Mouse (Mus musculus) limb, embryonic 12.5 days (tissue): ENCODE measurements around the gene Nsun4. TPM values are rescaled to one million over a fixed set of nuclear protein-coding genes. Genes with fewer than 3 reads are reported as not detected.

Experiments
- ATAC-seq: fragments of 200-750 bp; cut with Nextera tagmentation; 2 replicates; pipeline ENCODE4 v1.8.0; 2017; ENCODE audit warnings: low read depth, moderate TSS enrichment; ENCODE audit not compliant: insufficient number of reproducible peaks, insufficient read depth, low FRiP score, low TSS enrichment
- H3K27ac ChIP-seq: fragments of 300-500 bp; sonication (generic); 2 replicates; pipeline ENCODE4 v1.5.1; 2016; ENCODE audit warnings: mild to moderate bottlenecking, moderate library complexity
- H3K27me3 ChIP-seq: fragments of 300-500 bp; sonication (generic); 2 replicates; pipeline ENCODE4 v1.6.1; 2016; ENCODE audit warnings: mild to moderate bottlenecking, moderate library complexity
- H3K36me3 ChIP-seq: fragments of 300-500 bp; sonication (generic); 2 replicates; pipeline ENCODE4 v1.6.1; 2016; ENCODE audit warnings: mild to moderate bottlenecking, moderate library complexity
- H3K4me1 ChIP-seq: fragments of 300-500 bp; sonication (generic); replicated peaks from 2 replicates; pipeline ENCODE4 v1.6.1; 2016
- H3K4me2 ChIP-seq: fragments of 300-500 bp; sonication (generic); 2 replicates; pipeline ENCODE4 v1.6.1; 2016; ENCODE audit warnings: mild to moderate bottlenecking, moderate library complexity
- H3K4me3 ChIP-seq: fragments of 300-500 bp; sonication (generic); replicated peaks from 2 replicates; pipeline ENCODE4 v1.5.1; 2016; ENCODE audit warnings: mild to moderate bottlenecking
- H3K9ac ChIP-seq: fragments of 300-500 bp; sonication (generic); replicated peaks from 2 replicates; pipeline ENCODE4 v1.6.1; 2016; ENCODE audit warnings: mild to moderate bottlenecking, moderate library complexity
- H3K9me3 ChIP-seq: fragments of 300-500 bp; sonication (generic); 2 replicates; pipeline ENCODE4 v1.6.1; 2016; ENCODE audit warnings: mild to moderate bottlenecking, moderate library complexity
- whole genome bisulfite sequencing: fragments of 180-500 bp; shearing (Covaris S2); methylation state at CpG from one replicate; pipeline ENCODE4 v1.1.7; 2016; 5-methylcytosine and 5-hydroxymethylcytosine counted together
- polyA plus RNA-seq: library from polyadenylated mRNA; unstranded; fragments of >200 nt; fragmentation: Nextera tagmentation; extraction: Ambion mirVana; gene quantifications from 2 replicates; pipeline ENCODE4 v1.2.1, GENCODE M21; 2016

The Nsun4 gene
- polyA plus RNA-seq, 1 experiment from 2014 or later = 18.4 TPM

GRCm38 (mm10) chr4:116074145-116074675 is 20.5 kb upstream of the Nsun4 start:
- peak overlapping the region; percentile 90 for H3K4me2 ChIP-seq
- H3K27ac ChIP-seq = peak overlapping the region; percentile 99; the same call in 1 of the 2 replicates
- peaks cover 26% of the 10 kb centered on the region for H3K4me1 ChIP-seq
- 1% methylated on average over 8 of the region's 8 CpGs for WGBS
- H3K27me3 ChIP-seq = no peaks in the 10 kb centered on the region
- peak overlapping the region; percentile 98 for H3K4me3 ChIP-seq
- ATAC-seq = no peak
- no peaks in the 10 kb centered on the region for H3K9me3 ChIP-seq
- peak overlapping the region; percentile 99 for H3K9ac ChIP-seq
- peaks cover 15% of the 10 kb centered on the region for H3K36me3 ChIP-seq

GRCm38 (mm10) chr4:116073146-116073545 is 19.5 kb upstream of the Nsun4 start:
- Histone ChIP-seq H3K27ac (no peak overlapping the region), H3K4me1 (peaks cover 26% of the 10 kb centered on the region), H3K9me3 (no peaks in the 10 kb centered on the region), H3K9ac (no peak overlapping the region), H3K36me3 (peaks cover 20% of the 10 kb centered on the region), H3K27me3 (no peaks in the 10 kb centered on the region), H3K4me3 (no peak overlapping the region), H3K4me2 (peak overlapping the region; percentile 90; the same call in 1 of the 2 replicates)
- no peak for ATAC-seq
- 60% methylated on average over 4 of the region's 4 CpGs for WGBS

- Histone ChIP-seq H3K27me3 (no peaks in the 10 kb centered on the region), H3K36me3 (peaks cover 49% of the 10 kb centered on the region), H3K9me3 (no peaks in the 10 kb centered on the region), H3K4me3 (no peak overlapping the region), H3K27ac (no peak overlapping the region), H3K9ac (no peak overlapping the region), H3K4me2 (no peak overlapping the region), H3K4me1 (peaks cover 14% of the 10 kb centered on the region)
- 79% methylated on average over 6 of the region's 6 CpGs for WGBS
- ATAC-seq = no peak
Observed at GRCm38 (mm10) chr4:116070116-116070515, 16.4 kb upstream of the Nsun4 start.

- no peaks in the 10 kb centered on the region for H3K9me3 ChIP-seq
- H3K9ac ChIP-seq = no peak overlapping the region
- no peak for ATAC-seq
- WGBS = 60% methylated on average over 1 of the region's 1 CpGs
- H3K4me2 ChIP-seq = no peak overlapping the region
- H3K27me3 ChIP-seq = no peaks in the 10 kb centered on the region
- H3K36me3 ChIP-seq = peaks cover 41% of the 10 kb centered on the region
- no peak overlapping the region for H3K4me3 ChIP-seq
- H3K27ac ChIP-seq = no peak overlapping the region
- no peaks in the 10 kb centered on the region for H3K4me1 ChIP-seq
Observed at GRCm38 (mm10) chr4:116063855-116064254, 10.2 kb upstream of the Nsun4 start.

- Histone ChIP-seq H3K4me3 (no peak overlapping the region), H3K9me3 (no peaks in the 10 kb centered on the region), H3K27ac (no peak overlapping the region), H3K27me3 (no peaks in the 10 kb centered on the region), H3K4me1 (0 out of 2 replicates have a peak, but pooled peaks cover 3% of the 10 kb centered on the region), H3K4me2 (no peak overlapping the region), H3K36me3 (no peaks in the 10 kb centered on the region), H3K9ac (no peak overlapping the region)
- WGBS = 75% methylated on average over 5 of the region's 5 CpGs
- ATAC-seq = no peak
Observed at GRCm38 (mm10) chr4:116059012-116059726, 5.5 kb upstream of the Nsun4 start.

- H3K4me2 ChIP-seq = no peak overlapping the region
- H3K9me3 ChIP-seq = no peaks in the 10 kb centered on the region
- H3K27ac ChIP-seq = no peak overlapping the region
- H3K9ac ChIP-seq = no peak overlapping the region
- 4% methylated on average over 1 of the region's 1 CpGs for WGBS
- no peaks in the 10 kb centered on the region for H3K27me3 ChIP-seq
- H3K4me3 ChIP-seq = no peak overlapping the region
- H3K36me3 ChIP-seq = no peaks in the 10 kb centered on the region
- ATAC-seq = no peak
- peaks cover 10% of the 10 kb centered on the region; the same call in 1 of the 2 replicates for H3K4me1 ChIP-seq
Observed at GRCm38 (mm10) chr4:116057559-116057958, 3.9 kb upstream of the Nsun4 start.

GRCm38 (mm10) chr4:116052526-116053293 is 966 bp downstream of the Nsun4 start:
- H3K36me3 ChIP-seq = peaks cover 11% of the 10 kb centered on the region
- no peak for ATAC-seq
- H3K4me2 ChIP-seq = peak overlapping the region; percentile 80
- H3K4me1 ChIP-seq = peaks cover 16% of the 10 kb centered on the region; the same call in 1 of the 2 replicates
- H3K4me3 ChIP-seq = peak overlapping the region; percentile 53
- WGBS = 10% methylated on average over 22 of the region's 22 CpGs
- H3K27me3 ChIP-seq = no peaks in the 10 kb centered on the region
- H3K9me3 ChIP-seq = no peaks in the 10 kb centered on the region
- peak overlapping the region; percentile 63 for H3K9ac ChIP-seq
- peak overlapping the region; percentile 89 for H3K27ac ChIP-seq

GRCm38 (mm10) chr4:116049211-116049610 is 4.5 kb downstream of the Nsun4 start:
- Histone ChIP-seq H3K9ac (no peak overlapping the region), H3K4me3 (no peak overlapping the region), H3K4me1 (peaks cover 13% of the 10 kb centered on the region; the same call in 1 of the 2 replicates), H3K27ac (no peak overlapping the region), H3K4me2 (no peak overlapping the region), H3K9me3 (no peaks in the 10 kb centered on the region), H3K27me3 (no peaks in the 10 kb centered on the region), H3K36me3 (peaks cover 23% of the 10 kb centered on the region)
- WGBS = 80% methylated on average over 3 of the region's 3 CpGs
- ATAC-seq = no peak

- Histone ChIP-seq H3K27ac (no peak overlapping the region), H3K27me3 (no peaks in the 10 kb centered on the region), H3K4me3 (no peak overlapping the region), H3K4me2 (no peak overlapping the region), H3K9ac (no peak overlapping the region), H3K4me1 (peaks cover 11% of the 10 kb centered on the region; the same call in 1 of the 2 replicates), H3K36me3 (peaks cover 30% of the 10 kb centered on the region), H3K9me3 (no peaks in the 10 kb centered on the region)
- WGBS = 82% methylated on average over 7 of the region's 7 CpGs
- no peak for ATAC-seq
Observed at GRCm38 (mm10) chr4:116048130-116048920, 5.4 kb downstream of the Nsun4 start.

- Histone ChIP-seq H3K9ac (no peak overlapping the region), H3K4me1 (peaks cover 7% of the 10 kb centered on the region; the same call in 1 of the 2 replicates), H3K4me3 (no peak overlapping the region), H3K4me2 (no peak overlapping the region), H3K27me3 (no peaks in the 10 kb centered on the region), H3K36me3 (peaks cover 36% of the 10 kb centered on the region), H3K9me3 (no peaks in the 10 kb centered on the region), H3K27ac (no peak overlapping the region)
- ATAC-seq = no peak
- 91% methylated on average over 1 of the region's 1 CpGs for WGBS
Observed at GRCm38 (mm10) chr4:116047681-116048080, 6.0 kb downstream of the Nsun4 start.
